Mouse (Mus musculus) hindbrain, embryonic 16.5 days (tissue): ENCODE results near the gene Ube3c. TPM values are rescaled to one million over a fixed set of nuclear protein-coding genes. Genes with fewer than 3 reads are reported as not detected.
"Not testable (repeated sequence)": the region's sequence is repeated elsewhere in the genome, so short reads cannot be mapped to it uniquely, and the experiment has no call there.

Source experiments
- ATAC-seq: fragments of 200-750 bp; cut with Nextera tagmentation; 2 replicates; pipeline ENCODE4 v1.8.0; 2017; ENCODE audit warnings: moderate TSS enrichment, moderate library complexity
- H3K27ac ChIP-seq: fragments of 300-500 bp; sonication (generic); 2 replicates; pipeline ENCODE4 v1.5.1; 2014; ENCODE audit warnings: low read depth, mild to moderate bottlenecking, control low read depth, low read length, moderate library complexity
- H3K27me3 ChIP-seq: fragments of 300-500 bp; sonication (generic); replicated peaks from 2 replicates; pipeline ENCODE4 v1.6.1; 2014; ENCODE audit warnings: low read length; ENCODE audit not compliant: control insufficient read depth, insufficient read depth
- H3K36me3 ChIP-seq: fragments of 300-500 bp; sonication (generic); 2 replicates; pipeline ENCODE4 v1.6.1; 2014; ENCODE audit warnings: mild to moderate bottlenecking, low read length, moderate library complexity, mixed read lengths; ENCODE audit not compliant: control insufficient read depth, insufficient read depth
- H3K4me1 ChIP-seq: fragments of 300-500 bp; sonication (generic); 2 replicates; pipeline ENCODE4 v1.6.1; 2014; ENCODE audit warnings: low read depth, low read length; ENCODE audit not compliant: control insufficient read depth, insufficient read depth
- H3K4me2 ChIP-seq: fragments of 300-500 bp; sonication (generic); 2 replicates; pipeline ENCODE4 v1.6.1; 2014; ENCODE audit warnings: mild to moderate bottlenecking, low read length, control low read depth, moderate library complexity
- H3K4me3 ChIP-seq: fragments of 300-500 bp; sonication (generic); 2 replicates; pipeline ENCODE4 v1.5.1; 2014; ENCODE audit warnings: mild to moderate bottlenecking, low read length, control low read depth, moderate library complexity
- H3K9ac ChIP-seq: fragments of 300-500 bp; sonication (generic); 2 replicates; pipeline ENCODE4 v1.6.1; 2014; ENCODE audit warnings: low read depth, mild to moderate bottlenecking, control low read depth, low read length, moderate library complexity
- H3K9me3 ChIP-seq: fragments of 300-500 bp; sonication (generic); 2 replicates; pipeline ENCODE4 v1.6.1; 2014; ENCODE audit warnings: mild to moderate bottlenecking, low read length, moderate library complexity; ENCODE audit not compliant: control insufficient read depth
- WGBS: fragments of 180-500 bp; shearing (Covaris S2); extraction: QIAGEN DNeasy Blood & Tissue Kit; methylation state at CpG from one replicate; pipeline ENCODE4 v1.1.7; 2014; 5-methylcytosine and 5-hydroxymethylcytosine counted together
- polyA plus RNA-seq: library from polyadenylated mRNA; unstranded; fragments of >200 nt; fragmentation: Nextera tagmentation; extraction: Ambion mirVana; gene quantifications from 2 replicates; pipeline ENCODE4 v1.2.1, GENCODE M21; 2015

Ube3c gene
- polyA plus RNA-seq, 1 experiment from 2014 or later, result 19.1 TPM

GRCm38 (mm10) chr5:29592161-29592560 is 23.1 kb downstream of the Ube3c start:
- not testable (repeated sequence) for H3K27me3 ChIP-seq, H3K4me1 ChIP-seq, H3K4me2 ChIP-seq, H3K9me3 ChIP-seq, H3K27ac ChIP-seq, ATAC-seq, H3K9ac ChIP-seq, H3K4me3 ChIP-seq
- over 99% methylated on average over 7 of the region's 7 CpGs for WGBS
- H3K36me3 ChIP-seq, result peaks cover 36% of the 10 kb centered on the region

- H3K9ac ChIP-seq, result no peak overlapping the region
- no peaks in the 10 kb centered on the region for H3K9me3 ChIP-seq
- H3K27ac ChIP-seq, result no peak overlapping the region
- no peak overlapping the region for H3K4me3 ChIP-seq
- no peaks in the 10 kb centered on the region for H3K4me1 ChIP-seq
- 43% methylated on average over 2 of the region's 2 CpGs for WGBS
- no peaks in the 10 kb centered on the region for H3K27me3 ChIP-seq
- peaks cover 20% of the 10 kb centered on the region for H3K36me3 ChIP-seq
- ATAC-seq, result no peak
- H3K4me2 ChIP-seq, result no peak overlapping the region
These were observed 37.5 kb downstream of the Ube3c start for GRCm38 (mm10) chr5:29606546-29606945.

- Histone ChIP-seq H3K4me3 (no peak overlapping the region), H3K9me3 (no peaks in the 10 kb centered on the region), H3K4me2 (no peak overlapping the region), H3K27me3 (no peaks in the 10 kb centered on the region), H3K36me3 (peaks cover 9% of the 10 kb centered on the region), H3K4me1 (no peaks in the 10 kb centered on the region), H3K9ac (no peak overlapping the region), H3K27ac (no peak overlapping the region)
- WGBS, result 94% methylated on average over 10 of the region's 10 CpGs
- ATAC-seq, result no peak
These were observed 56.6 kb downstream of the Ube3c start for GRCm38 (mm10) chr5:29625610-29626009.

- H3K27me3 ChIP-seq, result no peaks in the 10 kb centered on the region
- no peak for ATAC-seq
- H3K36me3 ChIP-seq, result peaks cover 15% of the 10 kb centered on the region; the same call in 1 of the 2 replicates
- H3K4me3 ChIP-seq, result no peak overlapping the region
- no peak overlapping the region for H3K27ac ChIP-seq
- no peak overlapping the region for H3K4me2 ChIP-seq
- WGBS, result 91% methylated on average over 2 of the region's 2 CpGs
- no peak overlapping the region for H3K9ac ChIP-seq
- no peaks in the 10 kb centered on the region for H3K4me1 ChIP-seq
- H3K9me3 ChIP-seq, result no peaks in the 10 kb centered on the region
These were observed 60.9 kb downstream of the Ube3c start for GRCm38 (mm10) chr5:29629941-29630340.

- H3K27me3 ChIP-seq, result no peaks in the 10 kb centered on the region
- ATAC-seq, result no peak
- no peaks in the 10 kb centered on the region for H3K9me3 ChIP-seq
- peaks cover 17% of the 10 kb centered on the region for H3K36me3 ChIP-seq
- WGBS, result 89% methylated on average over 3 of the region's 3 CpGs
- H3K4me3 ChIP-seq, result no peak overlapping the region
- no peak overlapping the region for H3K27ac ChIP-seq
- no peak overlapping the region for H3K4me2 ChIP-seq
- no peaks in the 10 kb centered on the region for H3K4me1 ChIP-seq
- H3K9ac ChIP-seq, result no peak overlapping the region
These were observed 62.7 kb downstream of the Ube3c start for GRCm38 (mm10) chr5:29631711-29632110.

GRCm38 (mm10) chr5:29636298-29636697 is 67.3 kb downstream of the Ube3c start:
- Histone ChIP-seq H3K4me1 (no peaks in the 10 kb centered on the region), H3K4me3 (no peak overlapping the region), H3K9ac (no peak overlapping the region), H3K27me3 (no peaks in the 10 kb centered on the region), H3K36me3 (peaks cover 31% of the 10 kb centered on the region), H3K4me2 (no peak overlapping the region), H3K27ac (no peak overlapping the region), H3K9me3 (no peaks in the 10 kb centered on the region)
- no peak for ATAC-seq

- ATAC-seq, result no peak
- no peak overlapping the region for H3K9ac ChIP-seq
- H3K4me2 ChIP-seq, result no peak overlapping the region
- no peaks in the 10 kb centered on the region for H3K4me1 ChIP-seq
- H3K36me3 ChIP-seq, result peaks cover 28% of the 10 kb centered on the region
- H3K27ac ChIP-seq, result no peak overlapping the region
- H3K9me3 ChIP-seq, result no peaks in the 10 kb centered on the region
- no peaks in the 10 kb centered on the region for H3K27me3 ChIP-seq
- H3K4me3 ChIP-seq, result no peak overlapping the region
These were observed 67.8 kb downstream of the Ube3c start for GRCm38 (mm10) chr5:29636884-29637283.

GRCm38 (mm10) chr5:29641124-29641884 is 72.3 kb downstream of the Ube3c start:
- Histone ChIP-seq H3K4me3 (no peak overlapping the region), H3K36me3 (peaks cover 18% of the 10 kb centered on the region), H3K9me3 (no peaks in the 10 kb centered on the region), H3K27me3 (no peaks in the 10 kb centered on the region), H3K4me2 (no peak overlapping the region), H3K4me1 (no peaks in the 10 kb centered on the region), H3K9ac (no peak overlapping the region), H3K27ac (no peak overlapping the region)
- 88% methylated on average over 7 of the region's 7 CpGs for WGBS
- no peak for ATAC-seq

GRCm38 (mm10) chr5:29651696-29652095 is 82.7 kb downstream of the Ube3c start:
- Histone ChIP-seq H3K9ac (no peak overlapping the region), H3K4me1 (no peaks in the 10 kb centered on the region), H3K36me3 (peaks cover 7% of the 10 kb centered on the region), H3K4me3 (no peak overlapping the region), H3K4me2 (no peak overlapping the region), H3K27ac (no peak overlapping the region), H3K27me3 (no peaks in the 10 kb centered on the region), H3K9me3 (no peaks in the 10 kb centered on the region)
- no peak for ATAC-seq
